Mouse (Mus musculus) thymus, adult 2 months (tissue): Measurements from ENCODE around the gene Gltp.

Experiments used
- CTCF ChIP-seq: fragments of 200-500 bp; IDR thresholded peaks from 2 replicates; pipeline ENCODE4 v1.5.1; 2012; ENCODE audit warnings: mild to moderate bottlenecking, control low read depth, low read length, moderate library complexity, borderline replicate concordance; ENCODE audit not compliant: control insufficient read depth, poor library complexity, insufficient read depth; ENCODE audit errors: extremely low read depth
- POLR2A ChIP-seq: fragments of 200-500 bp; IDR thresholded peaks from 2 replicates; pipeline ENCODE4 v1.6.1; 2012; ENCODE audit warnings: mild to moderate bottlenecking, low read length, control low read depth, moderate library complexity; ENCODE audit not compliant: control insufficient read depth, poor library complexity, insufficient read depth; ENCODE audit errors: extremely low read depth

DNA sequence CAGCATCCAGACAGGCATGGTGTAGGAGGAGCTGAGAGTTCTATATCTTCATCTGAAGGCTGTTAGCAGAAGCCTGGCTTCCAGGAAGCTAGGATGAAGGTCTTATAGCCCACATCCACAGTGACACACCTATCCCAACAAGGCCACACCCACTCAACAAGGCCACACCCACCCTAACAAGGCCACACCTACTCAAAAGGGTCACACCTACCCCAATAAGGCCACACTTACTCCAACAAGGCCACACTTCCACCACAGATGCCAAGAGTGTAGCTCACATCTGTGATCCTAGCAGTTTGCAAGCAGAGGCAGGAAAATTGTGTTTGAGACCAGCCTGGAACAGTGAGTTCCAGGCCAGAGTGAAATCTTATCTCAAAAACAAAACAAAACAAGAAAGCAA, 2.9 kb downstream of the Gltp start:
- TF ChIP-seq CTCF = no peak
- no peak for TF ChIP-seq POLR2A
